Mouse (Mus musculus) intestine, embryonic 16.5 days (tissue): ENCODE data around the gene Npepps. TPM values are rescaled to one million over a fixed set of nuclear protein-coding genes. Genes with fewer than 3 reads are reported as not detected.

Experiments used
- ATAC-seq: fragments of 200-750 bp; cut with Nextera tagmentation; 2 replicates; pipeline ENCODE4 v1.8.0; 2017; ENCODE audit warnings: moderate TSS enrichment, moderate library complexity
- H3K27ac ChIP-seq: fragments of 300-500 bp; sonication (generic); 2 replicates; pipeline ENCODE4 v1.5.1; 2014; ENCODE audit warnings: mild to moderate bottlenecking, low read length
- H3K27me3 ChIP-seq: fragments of 300-500 bp; sonication (generic); replicated peaks from 2 replicates; pipeline ENCODE4 v1.6.1; 2014; ENCODE audit warnings: low read length, control low read depth, mixed read lengths; ENCODE audit not compliant: control insufficient read depth, insufficient read depth
- H3K36me3 ChIP-seq: fragments of 300-500 bp; sonication (generic); 2 replicates; pipeline ENCODE4 v1.6.1; 2014; ENCODE audit warnings: low read length, control low read depth; ENCODE audit not compliant: control insufficient read depth, insufficient read depth
- H3K4me1 ChIP-seq: fragments of 300-500 bp; sonication (generic); 2 replicates; pipeline ENCODE4 v1.6.1; 2014; ENCODE audit warnings: low read length, control low read depth, mixed read lengths; ENCODE audit not compliant: control insufficient read depth, insufficient read depth
- H3K4me2 ChIP-seq: fragments of 300-500 bp; sonication (generic); 2 replicates; pipeline ENCODE4 v1.6.1; 2014; ENCODE audit warnings: low read depth, low read length, control low read depth
- H3K4me3 ChIP-seq: fragments of 300-500 bp; sonication (generic); 2 replicates; pipeline ENCODE4 v1.5.1; 2014; ENCODE audit warnings: mild to moderate bottlenecking, low read length
- H3K9ac ChIP-seq: fragments of 300-500 bp; sonication (generic); 2 replicates; pipeline ENCODE4 v1.6.1; 2014; ENCODE audit warnings: low read depth, low read length
- H3K9me3 ChIP-seq: fragments of 300-500 bp; sonication (generic); 2 replicates; pipeline ENCODE4 v1.6.1; 2016; ENCODE audit warnings: low read length, control low read depth; ENCODE audit not compliant: control insufficient read depth
- WGBS: fragments of 180-500 bp; shearing (Covaris S2); extraction: QIAGEN DNeasy Blood & Tissue Kit; methylation state at CpG from one replicate; pipeline ENCODE4 v1.1.7; 2014; 5-methylcytosine and 5-hydroxymethylcytosine counted together
- polyA plus RNA-seq: library from polyadenylated mRNA; unstranded; fragments of >200 nt; fragmentation: Nextera tagmentation; extraction: Ambion mirVana; gene quantifications from 2 replicates; pipeline ENCODE4 v1.2.1, GENCODE M21; 2015

Gene Npepps
- polyA plus RNA-seq, 1 experiment from 2014 or later = 95.7 TPM

DNA sequence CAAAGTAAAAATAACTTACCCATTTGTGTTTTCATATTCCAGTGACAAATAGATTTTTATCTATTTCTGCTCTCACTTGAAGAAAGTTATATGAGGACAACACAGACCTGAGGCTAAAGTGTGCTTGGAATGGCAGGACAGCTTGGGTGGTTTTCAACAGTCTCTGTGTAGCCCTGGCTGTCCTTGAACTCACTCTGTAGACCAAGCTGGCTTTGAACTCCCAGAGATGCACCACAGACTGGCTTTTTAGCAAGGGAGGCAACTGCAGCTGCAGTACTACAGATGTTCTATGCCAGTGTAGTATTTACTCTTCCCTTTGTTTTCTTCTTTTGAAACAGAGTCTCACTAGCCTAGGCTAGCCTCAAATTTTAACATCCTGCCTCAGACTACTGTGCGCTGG lies 54.3 kb downstream of the Npepps start:
- ATAC-seq = no peak
- Histone ChIP-seq H3K27ac (no peak overlapping the region), H3K36me3 (peaks cover 10% of the 10 kb centered on the region; the same call in 1 of the 2 replicates)

GRCm38 (mm10) chr11:97223485-97223884 lies 57.0 kb downstream of the Npepps start:
- no peak overlapping the region for H3K9ac ChIP-seq
- H3K4me1 ChIP-seq = no peaks in the 10 kb centered on the region
- H3K9me3 ChIP-seq = no peaks in the 10 kb centered on the region
- H3K36me3 ChIP-seq = peaks cover 4% of the 10 kb centered on the region; the same call in 1 of the 2 replicates
- no peak overlapping the region for H3K4me2 ChIP-seq
- H3K4me3 ChIP-seq = no peak overlapping the region
- no peak overlapping the region for H3K27ac ChIP-seq
- no peaks in the 10 kb centered on the region for H3K27me3 ChIP-seq
- ATAC-seq = no peak
- WGBS = 57% methylated on average over 3 of the region's 3 CpGs

More for the DNA sequence above, 54.3 kb downstream of the Npepps start:
- no peak overlapping the region for H3K4me2 ChIP-seq
- H3K9me3 ChIP-seq = no peaks in the 10 kb centered on the region
- no peak overlapping the region for H3K9ac ChIP-seq
- H3K4me1 ChIP-seq = no peaks in the 10 kb centered on the region
- H3K4me3 ChIP-seq = no peak overlapping the region
- WGBS = 97% methylated on average over 1 of the region's 1 CpGs
- H3K27me3 ChIP-seq = no peaks in the 10 kb centered on the region

- no peak for ATAC-seq
- peaks cover 17% of the 10 kb centered on the region for H3K36me3 ChIP-seq
- no peak overlapping the region for H3K4me2 ChIP-seq
- H3K9me3 ChIP-seq = no peaks in the 10 kb centered on the region
- 97% methylated on average over 2 of the region's 2 CpGs for WGBS
- no peaks in the 10 kb centered on the region for H3K4me1 ChIP-seq
- H3K27ac ChIP-seq = no peak overlapping the region
- H3K4me3 ChIP-seq = no peak overlapping the region
- no peak overlapping the region for H3K9ac ChIP-seq
- no peaks in the 10 kb centered on the region for H3K27me3 ChIP-seq
These were observed 58.8 kb downstream of the Npepps start for GRCm38 (mm10) chr11:97221611-97222010.

DNA sequence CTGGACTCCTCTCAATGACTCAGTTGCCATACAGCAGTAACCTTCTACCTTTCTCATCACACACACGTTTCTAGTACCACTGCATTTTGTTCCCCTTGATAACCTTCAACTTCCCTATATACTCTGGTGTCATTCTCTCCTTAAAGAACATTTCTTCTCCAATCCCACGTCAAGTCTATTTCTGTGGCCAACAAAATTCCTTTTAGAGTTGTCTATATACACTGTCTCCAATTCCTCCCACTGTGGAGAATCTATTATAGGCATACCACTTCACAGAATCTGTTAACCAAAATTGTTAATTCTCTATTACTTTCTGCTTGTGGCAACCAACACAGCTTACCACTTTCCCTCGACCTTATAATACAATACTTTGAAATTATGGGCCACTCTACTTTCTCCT lies 60.2 kb downstream of the Npepps start:
- Histone ChIP-seq H3K4me2 (no peak overlapping the region), H3K27ac (no peak overlapping the region), H3K4me3 (no peak overlapping the region), H3K9me3 (no peaks in the 10 kb centered on the region), H3K27me3 (no peaks in the 10 kb centered on the region), H3K36me3 (peaks cover 21% of the 10 kb centered on the region), H3K9ac (no peak overlapping the region), H3K4me1 (no peaks in the 10 kb centered on the region)
- ATAC-seq = no peak
- 82% methylated on average over 3 of the region's 3 CpGs for WGBS

GRCm38 (mm10) chr11:97214411-97214810 lies 66.0 kb downstream of the Npepps start:
- Histone ChIP-seq H3K9me3 (no peaks in the 10 kb centered on the region), H3K9ac (no peak overlapping the region), H3K4me2 (no peak overlapping the region), H3K27ac (no peak overlapping the region), H3K4me3 (no peak overlapping the region), H3K27me3 (no peaks in the 10 kb centered on the region), H3K36me3 (peaks cover 25% of the 10 kb centered on the region), H3K4me1 (peaks cover 18% of the 10 kb centered on the region)
- 93% methylated on average over 5 of the region's 5 CpGs for WGBS
- ATAC-seq = no peak

DNA sequence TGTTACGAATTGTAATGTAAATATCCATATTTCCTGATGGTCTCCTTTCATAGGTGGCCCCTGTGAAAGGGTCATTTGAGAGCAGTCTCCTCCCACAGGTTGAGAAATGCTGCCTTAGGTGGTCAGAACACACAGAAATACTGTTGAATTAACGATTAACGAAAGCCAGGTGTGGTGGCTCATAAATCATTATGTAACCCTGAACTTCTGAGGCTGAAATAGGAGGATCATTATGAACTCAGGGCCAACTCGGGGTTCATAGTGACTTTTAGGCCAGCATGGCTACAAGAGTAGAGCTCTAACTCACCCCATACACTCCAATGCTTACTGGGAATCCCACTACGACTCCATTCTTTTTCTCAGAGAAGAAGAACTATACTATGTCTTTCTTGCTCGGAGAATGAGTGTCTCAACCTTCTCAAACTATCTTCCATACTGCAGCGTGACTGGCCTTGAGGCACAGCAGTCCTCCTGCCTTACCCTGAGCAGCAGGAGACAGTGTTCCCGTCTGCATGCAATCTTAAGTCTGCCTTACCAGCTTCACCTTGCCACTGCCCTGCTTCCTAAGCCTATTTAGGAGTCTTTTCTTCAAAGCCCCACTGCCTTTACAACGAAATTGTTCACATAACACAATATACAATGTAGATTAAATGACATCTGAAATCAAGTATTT lies 69.6 kb downstream of the Npepps start:
- Histone ChIP-seq H3K4me2 (peak overlapping the region; percentile 9; the same call in 1 of the 2 replicates), H3K4me3 (no peak overlapping the region), H3K27ac (peak overlapping the region; percentile 94), H3K36me3 (peaks cover 11% of the 10 kb centered on the region), H3K9ac (no peak overlapping the region), H3K27me3 (no peaks in the 10 kb centered on the region), H3K4me1 (peaks cover 18% of the 10 kb centered on the region), H3K9me3 (no peaks in the 10 kb centered on the region)
- 59% methylated on average over 9 of the region's 9 CpGs for WGBS
- peak; percentile 91 for ATAC-seq

- H3K9me3 ChIP-seq = no peaks in the 10 kb centered on the region
- no peak overlapping the region for H3K4me3 ChIP-seq
- no peak overlapping the region for H3K9ac ChIP-seq
- no peaks in the 10 kb centered on the region for H3K27me3 ChIP-seq
- 0 out of 2 replicates have a peak overlapping the region, but pooled peaks have one; percentile 24 for H3K27ac ChIP-seq
- peak; percentile 31 for ATAC-seq
- peaks cover 7% of the 10 kb centered on the region for H3K36me3 ChIP-seq
- WGBS = 71% methylated on average over 8 of the region's 8 CpGs
- H3K4me1 ChIP-seq = peaks cover 12% of the 10 kb centered on the region
- no peak overlapping the region for H3K4me2 ChIP-seq
These were observed 73.4 kb downstream of the Npepps start for GRCm38 (mm10) chr11:97207011-97207422.

DNA sequence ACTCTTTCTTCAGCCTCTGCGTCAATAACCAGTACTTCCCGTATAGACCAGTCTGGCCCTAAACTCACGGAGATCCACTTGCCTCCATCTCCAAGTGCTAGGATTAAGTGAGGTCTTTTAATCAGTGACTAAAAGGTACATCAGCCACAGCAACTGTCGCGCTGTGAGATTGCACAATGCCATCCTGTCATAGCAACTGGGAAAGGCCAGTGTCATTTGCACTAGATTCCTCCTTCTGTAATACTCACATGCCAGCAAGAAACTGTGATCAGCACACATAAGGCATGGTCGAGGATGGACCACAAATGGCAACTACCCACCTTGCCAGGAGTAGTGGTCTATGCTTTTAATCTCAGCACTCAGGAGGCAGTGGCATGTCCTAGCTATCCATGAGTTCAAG lies 80.9 kb downstream of the Npepps start:
- no peak overlapping the region for H3K4me3 ChIP-seq
- H3K4me2 ChIP-seq = no peak overlapping the region
- H3K27me3 ChIP-seq = no peaks in the 10 kb centered on the region
- H3K36me3 ChIP-seq = no peaks in the 10 kb centered on the region
- no peaks in the 10 kb centered on the region for H3K9me3 ChIP-seq
- no peak overlapping the region for H3K9ac ChIP-seq
- H3K4me1 ChIP-seq = no peaks in the 10 kb centered on the region
- 73% methylated on average over 6 of the region's 6 CpGs for WGBS
- ATAC-seq = 0 out of 2 replicates have a peak, but pooled peaks have one; percentile 26
- H3K27ac ChIP-seq = no peak overlapping the region

DNA sequence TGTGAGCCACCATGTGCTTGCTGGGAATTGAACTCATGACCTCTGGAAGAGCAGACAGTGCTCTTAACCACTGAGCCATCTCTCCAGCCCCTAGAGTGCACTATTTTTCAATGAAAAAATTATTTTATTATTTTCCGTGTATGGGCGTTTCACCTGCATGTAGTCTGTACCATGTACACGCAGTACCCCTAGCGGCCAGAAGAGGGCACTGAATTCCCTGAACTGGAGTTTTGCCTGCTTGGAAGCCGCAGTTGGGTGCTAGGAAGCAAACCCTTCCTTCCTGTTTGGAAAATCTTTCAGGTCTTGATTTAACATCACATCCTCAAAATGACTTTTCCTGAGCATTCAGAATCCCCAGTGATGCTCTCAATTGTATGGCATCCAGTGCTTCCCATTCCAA lies 81.8 kb downstream of the Npepps start:
- no peak overlapping the region for H3K9ac ChIP-seq
- ATAC-seq = no peak
- no peaks in the 10 kb centered on the region for H3K36me3 ChIP-seq
- no peak overlapping the region for H3K4me2 ChIP-seq
- 24% methylated on average over 5 of the region's 5 CpGs for WGBS
- H3K27me3 ChIP-seq = no peaks in the 10 kb centered on the region
- no peak overlapping the region for H3K27ac ChIP-seq
- H3K9me3 ChIP-seq = no peaks in the 10 kb centered on the region
- no peak overlapping the region for H3K4me3 ChIP-seq
- H3K4me1 ChIP-seq = no peaks in the 10 kb centered on the region

DNA sequence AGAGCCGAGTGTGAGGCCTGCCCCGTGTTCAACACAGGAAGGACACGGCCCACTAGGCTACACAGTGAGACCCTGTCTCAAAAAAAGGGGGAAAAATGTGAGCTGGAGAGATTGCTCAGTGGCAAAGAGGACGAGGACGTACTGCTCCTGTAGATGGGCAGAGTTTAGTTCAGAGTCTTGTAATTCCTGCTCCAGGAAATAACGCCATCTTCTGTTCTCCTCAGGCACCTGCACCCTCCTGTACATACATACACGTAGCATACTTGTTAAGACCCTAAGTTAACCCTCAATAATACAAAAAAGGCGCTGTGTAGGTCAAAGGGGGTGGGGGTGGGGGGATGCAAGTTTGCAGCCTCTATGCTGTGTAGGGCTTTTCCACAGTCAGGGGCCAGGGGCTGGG lies 83.4 kb downstream of the Npepps start:
- H3K9ac ChIP-seq = no peak overlapping the region
- H3K4me2 ChIP-seq = no peak overlapping the region
- H3K36me3 ChIP-seq = no peaks in the 10 kb centered on the region
- no peak overlapping the region for H3K27ac ChIP-seq
- ATAC-seq = no peak
- 79% methylated on average over 8 of the region's 8 CpGs for WGBS
- H3K4me1 ChIP-seq = no peaks in the 10 kb centered on the region
- H3K4me3 ChIP-seq = no peak overlapping the region
- no peaks in the 10 kb centered on the region for H3K9me3 ChIP-seq
- H3K27me3 ChIP-seq = no peaks in the 10 kb centered on the region
